Mouse (Mus musculus): ENCODE measurements at regions not wholly inside any gene's neighbourhood (a gene's known extent, or its start where the extent isn't known, plus 50 kb on each side); places are given as distances from the start of the nearest gene placed in this dataset.
A peak's percentile ranks its signal among the peaks of the same experiment; 100 is the strongest.

GRCm38 (mm10) chr10:66807261-66807968 is 288.5 kb upstream of the Jmjd1c start:
- peak; percentile 68 for DNase-seq

GRCm38 (mm10) chr10:66812515-66813260 is 283.2 kb upstream of the Jmjd1c start:
- DNase-seq = no peak

- no peak for DNase-seq
These were observed 281.9 kb upstream of the Jmjd1c start for GRCm38 (mm10) chr10:66813850-66814564.

GRCm38 (mm10) chr10:66814565-66815201 is 281.2 kb upstream of the Jmjd1c start:
- DNase-seq = peak; percentile 90

- DNase-seq = no peak
These were observed 280.0 kb upstream of the Jmjd1c start for GRCm38 (mm10) chr10:66815951-66816350.

GRCm38 (mm10) chr10:66816776-66817175 is 279.1 kb upstream of the Jmjd1c start:
- DNase-seq = no peak

GRCm38 (mm10) chr10:66817876-66818275 is 278.0 kb upstream of the Jmjd1c start:
- no peak for DNase-seq

- no peak for DNase-seq
These were observed 276.4 kb upstream of the Jmjd1c start for GRCm38 (mm10) chr10:66819517-66819916.

GRCm38 (mm10) chr10:66825737-66826136 is 270.2 kb upstream of the Jmjd1c start:
- no peak for DNase-seq

GRCm38 (mm10) chr10:66826327-66826726 is 269.6 kb upstream of the Jmjd1c start:
- no peak for DNase-seq

GRCm38 (mm10) chr10:66834974-66835373 is 261.0 kb upstream of the Jmjd1c start:
- DNase-seq = no peak

GRCm38 (mm10) chr10:66839058-66839457 is 256.9 kb upstream of the Jmjd1c start:
- DNase-seq = no peak

GRCm38 (mm10) chr10:66843258-66843657 is 252.7 kb upstream of the Jmjd1c start:
- no peak for DNase-seq

GRCm38 (mm10) chr10:66848778-66849177 is 247.1 kb upstream of the Jmjd1c start:
- DNase-seq = no peak

GRCm38 (mm10) chr10:66849681-66850080 is 246.2 kb upstream of the Jmjd1c start:
- DNase-seq = peak; percentile 7

GRCm38 (mm10) chr10:66850972-66851478 is 244.9 kb upstream of the Jmjd1c start:
- no peak for DNase-seq

GRCm38 (mm10) chr10:66851841-66852240 is 244.1 kb upstream of the Jmjd1c start:
- no peak for DNase-seq

GRCm38 (mm10) chr10:66852708-66853107 is 243.2 kb upstream of the Jmjd1c start:
- DNase-seq = peak; percentile 17

- DNase-seq = peak; percentile 84
These were observed 242.7 kb upstream of the Jmjd1c start for GRCm38 (mm10) chr10:66853258-66853657.

- no peak for DNase-seq
These were observed 241.0 kb upstream of the Jmjd1c start for GRCm38 (mm10) chr10:66854895-66855294.

GRCm38 (mm10) chr10:66857330-66857729 is 238.6 kb upstream of the Jmjd1c start:
- no peak for DNase-seq

- DNase-seq = no peak
These were observed 234.5 kb upstream of the Jmjd1c start for GRCm38 (mm10) chr10:66861421-66861820.
